Mouse (Mus musculus): ENCODE measurements around the gene Serpina3f. TPM values are rescaled to one million over a fixed set of nuclear protein-coding genes. Genes with fewer than 3 reads are reported as not detected.

The Serpina3f gene
- total RNA-seq (2014; rRNA removed) (0.55 TPM in 1 of 2 replicates, not detected in the other), polyA plus RNA-seq (2015; fragmentation: Nextera tagmentation; extraction: Ambion mirVana) (0.07 and 0.15 TPM in 2 replicates)

DNA sequence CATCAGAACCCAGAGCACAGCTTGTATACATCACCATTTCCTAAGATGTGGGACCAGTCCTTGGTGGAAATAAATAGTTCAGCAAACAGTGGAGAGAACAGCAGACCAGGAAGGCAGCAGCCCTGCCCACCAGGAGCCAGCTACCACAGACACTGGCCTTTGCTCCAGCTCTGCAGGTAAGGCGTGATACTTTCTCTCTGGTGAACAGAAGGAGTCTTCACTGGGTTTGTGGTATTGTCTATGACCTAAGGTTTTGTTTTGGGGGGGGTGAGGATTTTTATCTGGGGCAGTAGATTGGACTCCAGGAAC, at the start of gene Serpina3f:
TSS of gene Serpina3f (plus strand) at position 100 of the 309 bp plus-strand sequence.
- H3K36me3 ChIP-seq (ENCODE audit: insufficient read depth, low read length): no peaks in the 10 kb centered on the region
- no peak within 1 kb of the TSS for H3K4me3 ChIP-seq (ENCODE audit: low read depth, low read length)
- no peaks in the 10 kb centered on the region for H3K9me3 ChIP-seq (ENCODE audit: low read length)
- no peak for DNase-seq (ENCODE audit: low spot score)
- no peaks in the 10 kb centered on the region for H3K4me1 ChIP-seq (ENCODE audit: insufficient read depth, low read length)
- 48% methylated on average over 1 of the region's 1 CpGs for WGBS
- ATAC-seq (ENCODE audit: low FRiP score): no peak
- no peaks in the 10 kb centered on the region for H3K27me3 ChIP-seq (ENCODE audit: insufficient read depth, low read length)
- H3K27ac ChIP-seq (ENCODE audit: low read depth, low read length): no peak within 1 kb of the TSS
- H3K9ac ChIP-seq (replicated peaks; ENCODE audit: low read length, poor library complexity, severe bottlenecking): no peak within 1 kb of the TSS
- no peak for TF ChIP-seq CTCF (IDR thresholded peaks at IDR 0.05)
- H3K4me2 ChIP-seq (ENCODE audit: low read depth, low read length, poor library complexity, severe bottlenecking): no peak within 1 kb of the TSS

DNA sequence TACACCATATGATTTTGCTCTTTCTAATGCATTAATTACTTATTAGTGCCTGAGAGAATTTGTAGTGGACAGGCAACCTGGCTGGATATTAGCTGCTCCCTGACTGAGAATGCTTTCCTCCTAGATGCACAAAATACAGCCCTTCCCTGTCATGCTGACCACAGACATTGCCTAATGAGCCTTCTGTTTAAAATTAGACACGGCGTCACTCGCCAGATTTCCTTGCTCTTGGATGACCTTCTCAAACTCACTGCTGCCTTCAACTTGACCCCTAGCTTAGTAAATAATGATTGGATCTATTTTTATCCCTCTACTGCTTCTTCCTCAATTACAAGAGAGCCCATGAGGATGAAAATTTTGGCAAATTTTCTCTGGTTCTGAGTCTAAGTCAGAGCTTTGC, 39.6 kb upstream of the Serpina3f start:
- no peaks in the 10 kb centered on the region for H3K36me3 ChIP-seq (ENCODE audit: insufficient read depth, low read length)
- 83% methylated on average over 3 of the region's 3 CpGs for WGBS
- no peak for TF ChIP-seq CTCF (IDR thresholded peaks at IDR 0.05)
- no peaks in the 10 kb centered on the region for H3K4me1 ChIP-seq (ENCODE audit: insufficient read depth, low read length)
- DNase-seq (ENCODE audit: low spot score) (no peak), ATAC-seq (ENCODE audit: low FRiP score) (no peak)
- H3K9me3 ChIP-seq (ENCODE audit: low read length): no peaks in the 10 kb centered on the region
- no peak overlapping the region for H3K9ac ChIP-seq (replicated peaks; ENCODE audit: low read length, poor library complexity, severe bottlenecking)
- H3K4me3 ChIP-seq (ENCODE audit: low read depth, low read length): no peak overlapping the region
- H3K27ac ChIP-seq (ENCODE audit: low read depth, low read length): no peak overlapping the region
- no peaks in the 10 kb centered on the region for H3K27me3 ChIP-seq (ENCODE audit: insufficient read depth, low read length)
- no peak overlapping the region for H3K4me2 ChIP-seq (ENCODE audit: low read depth, low read length, poor library complexity, severe bottlenecking)

DNA sequence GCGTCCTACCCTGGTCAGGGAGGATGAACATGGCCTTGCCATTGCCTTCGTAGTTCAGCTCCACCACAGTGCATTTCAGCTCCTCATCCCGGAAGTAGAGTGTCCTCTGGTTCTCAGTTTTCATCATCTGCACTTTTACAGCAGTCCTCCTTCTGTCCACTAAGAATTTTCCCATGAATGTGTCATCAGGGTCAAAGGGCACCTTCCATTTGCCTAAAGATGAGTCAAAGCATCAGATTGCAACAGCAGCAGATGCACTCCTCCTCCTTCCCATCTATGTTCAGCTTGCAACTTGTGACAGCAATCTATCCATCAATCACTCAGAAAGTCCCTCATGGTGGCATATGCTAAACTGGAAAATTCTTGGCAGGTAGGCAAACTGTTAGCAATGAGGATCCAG, 38.7 kb upstream of the Serpina3f start:
- H3K4me3 ChIP-seq (ENCODE audit: low read depth, low read length): no peak overlapping the region
- H3K27ac ChIP-seq (ENCODE audit: low read depth, low read length): no peak overlapping the region
- H3K4me2 ChIP-seq (ENCODE audit: low read depth, low read length, poor library complexity, severe bottlenecking): no peak overlapping the region
- H3K27me3 ChIP-seq (ENCODE audit: insufficient read depth, low read length): no peaks in the 10 kb centered on the region
- H3K9ac ChIP-seq (replicated peaks; ENCODE audit: low read length, poor library complexity, severe bottlenecking): no peak overlapping the region
- no peak for ATAC-seq (ENCODE audit: low FRiP score)
- no peaks in the 10 kb centered on the region for H3K9me3 ChIP-seq (ENCODE audit: low read length)
- WGBS: 75% methylated on average over 3 of the region's 3 CpGs
- no peaks in the 10 kb centered on the region for H3K4me1 ChIP-seq (ENCODE audit: insufficient read depth, low read length)
- H3K36me3 ChIP-seq (ENCODE audit: insufficient read depth, low read length): no peaks in the 10 kb centered on the region
- no peak for DNase-seq (ENCODE audit: low spot score)
- no peak for TF ChIP-seq CTCF (IDR thresholded peaks at IDR 0.05)

DNA sequence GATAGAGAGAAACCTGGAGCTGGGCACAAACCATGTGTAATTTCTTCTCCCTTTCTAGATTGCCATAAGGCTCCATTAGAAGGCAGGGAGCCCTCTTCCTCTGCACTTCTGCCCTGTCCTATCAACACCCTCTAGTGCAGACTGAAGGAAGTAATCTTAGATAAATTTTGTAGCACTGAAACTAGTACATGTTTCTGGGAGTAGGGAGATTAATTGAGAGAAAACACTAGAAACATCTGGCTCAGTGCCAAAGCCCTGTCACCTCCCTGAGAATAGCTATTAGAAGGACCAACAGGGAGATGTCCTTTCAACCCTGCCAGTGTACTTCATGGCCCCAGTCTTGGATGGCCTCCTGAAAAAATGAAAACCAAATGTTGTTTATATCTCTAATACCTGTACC, 35.8 kb upstream of the Serpina3f start:
- TF ChIP-seq CTCF (IDR thresholded peaks at IDR 0.05): no peak
- DNase-seq (ENCODE audit: low spot score): no peak

DNA sequence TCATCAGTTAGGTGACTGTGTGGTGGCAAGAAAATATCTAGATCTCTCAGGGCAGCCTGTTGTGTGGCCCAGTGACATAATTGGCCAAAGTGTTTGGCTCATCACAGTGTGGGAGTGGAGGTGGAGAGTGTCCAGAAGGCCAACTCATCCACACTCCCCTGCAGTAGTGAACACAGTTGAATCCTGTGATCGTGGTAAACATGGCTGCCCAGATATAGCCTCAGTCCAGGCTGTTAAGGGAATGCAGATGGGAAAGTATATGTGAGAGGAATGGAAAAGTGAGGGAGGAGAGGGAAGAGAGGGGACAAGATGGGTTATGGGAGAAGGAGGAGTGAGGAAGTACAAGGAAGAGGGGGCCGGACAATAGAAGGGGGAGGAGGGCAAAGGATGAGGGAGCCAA, 35.4 kb upstream of the Serpina3f start:
- no peak for ATAC-seq (ENCODE audit: low FRiP score)
- Histone ChIP-seq H3K36me3 (ENCODE audit: insufficient read depth, low read length) (no peaks in the 10 kb centered on the region), H3K9ac (replicated peaks; ENCODE audit: low read length, poor library complexity, severe bottlenecking) (no peak overlapping the region), H3K4me3 (ENCODE audit: low read depth, low read length) (no peak overlapping the region), H3K4me2 (ENCODE audit: low read depth, low read length, poor library complexity, severe bottlenecking) (no peak overlapping the region), H3K4me1 (ENCODE audit: insufficient read depth, low read length) (no peaks in the 10 kb centered on the region), H3K27ac (ENCODE audit: low read depth, low read length) (no peak overlapping the region), H3K9me3 (ENCODE audit: low read length) (no peaks in the 10 kb centered on the region), H3K27me3 (ENCODE audit: insufficient read depth, low read length) (no peaks in the 10 kb centered on the region)
- no peak for TF ChIP-seq CTCF (IDR thresholded peaks at IDR 0.05)
- WGBS: 83% methylated on average over 2 of the region's 2 CpGs
- no peak for DNase-seq (ENCODE audit: low spot score)

More for the DNA sequence above, 35.8 kb upstream of the Serpina3f start:
- Histone ChIP-seq H3K9me3 (ENCODE audit: low read length) (no peaks in the 10 kb centered on the region), H3K4me2 (ENCODE audit: low read depth, low read length, poor library complexity, severe bottlenecking) (no peak overlapping the region), H3K4me1 (ENCODE audit: insufficient read depth, low read length) (no peaks in the 10 kb centered on the region), H3K9ac (replicated peaks; ENCODE audit: low read length, poor library complexity, severe bottlenecking) (no peak overlapping the region), H3K4me3 (ENCODE audit: low read depth, low read length) (no peak overlapping the region), H3K27me3 (ENCODE audit: insufficient read depth, low read length) (no peaks in the 10 kb centered on the region), H3K27ac (ENCODE audit: low read depth, low read length) (no peak overlapping the region), H3K36me3 (ENCODE audit: insufficient read depth, low read length) (no peaks in the 10 kb centered on the region)
- ATAC-seq (ENCODE audit: low FRiP score): no peak

DNA sequence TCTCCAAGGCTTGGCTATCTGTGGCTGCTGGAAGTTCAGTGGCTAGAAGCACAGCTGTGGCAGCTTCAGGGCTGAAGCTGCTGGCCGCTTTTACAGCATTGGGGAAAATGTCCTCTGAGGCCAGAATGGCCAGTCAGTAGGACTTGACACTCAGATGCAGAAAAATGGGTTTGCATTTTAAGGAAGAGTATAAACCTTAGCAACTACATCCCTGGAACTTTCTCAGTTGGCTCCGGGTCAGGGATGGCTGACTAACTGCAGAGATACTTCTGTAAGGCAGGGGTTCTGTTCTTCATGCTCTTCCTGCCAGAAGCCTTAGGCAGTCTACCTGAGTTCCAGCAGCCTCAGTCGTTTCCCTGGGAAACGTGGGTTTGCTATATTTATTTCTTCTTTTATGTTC, 29.3 kb upstream of the Serpina3f start:
- WGBS: 84% methylated on average over 4 of the region's 4 CpGs
- no peak overlapping the region for H3K4me3 ChIP-seq (ENCODE audit: low read depth, low read length)
- no peak overlapping the region for H3K9ac ChIP-seq (replicated peaks; ENCODE audit: low read length, poor library complexity, severe bottlenecking)
- ATAC-seq (ENCODE audit: low FRiP score): no peak
- H3K9me3 ChIP-seq (ENCODE audit: low read length): no peaks in the 10 kb centered on the region
- H3K4me2 ChIP-seq (ENCODE audit: low read depth, low read length, poor library complexity, severe bottlenecking): no peak overlapping the region
- H3K4me1 ChIP-seq (ENCODE audit: insufficient read depth, low read length): no peaks in the 10 kb centered on the region
- no peak for DNase-seq (ENCODE audit: low spot score)
- H3K36me3 ChIP-seq (ENCODE audit: insufficient read depth, low read length): no peaks in the 10 kb centered on the region
- no peaks in the 10 kb centered on the region for H3K27me3 ChIP-seq (ENCODE audit: insufficient read depth, low read length)
- no peak overlapping the region for H3K27ac ChIP-seq (ENCODE audit: low read depth, low read length)
- no peak for TF ChIP-seq CTCF (IDR thresholded peaks at IDR 0.05)

Measured in midbrain, postnatal 0 days (tissue).